22 mouse cellular contexts compared by ENCODE assay signal in the genomic region with DNA sequence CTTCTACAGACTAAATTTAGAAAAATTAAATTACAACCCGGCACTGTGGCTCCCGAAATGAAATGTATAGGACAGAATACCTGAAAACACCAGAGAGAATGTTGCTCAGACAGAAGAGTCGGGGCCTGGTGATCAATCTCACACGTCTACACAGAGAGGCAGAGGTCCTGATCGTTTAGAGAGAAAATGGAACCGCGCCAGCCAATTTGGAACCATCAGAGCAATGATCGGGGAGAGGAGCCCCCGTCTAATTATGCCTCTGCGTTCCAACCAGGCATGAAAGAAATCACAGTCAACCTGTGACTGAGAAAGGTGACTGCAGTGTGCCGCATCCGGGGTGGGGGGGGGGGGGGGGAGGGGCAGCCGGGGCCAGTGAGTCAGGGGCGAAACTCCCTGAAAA. TPM values are rescaled to one million over a fixed set of nuclear protein-coding genes. Genes with fewer than 3 reads are reported as not detected.
A peak's percentile ranks its signal among the peaks of the same experiment; 100 is the strongest.
DNase-seq lines count a peak whose midpoint lies in the region; ATAC-seq lines count a peak whose summit lies in the region.
"Had no signal": no experiment of that assay in that cellular context is flagged by ENCODE, and none has a peak within 500 bp of the region (broad histone marks: within the 10 kb centered on the region; RNA-seq: fewer than 3 reads in every experiment).

No protein-coding gene starts in this region.

- no peaks in the 10 kb centered on the region for H3K9me3 ChIP-seq in forebrain, embryonic 13.5 days (replicated peaks)
- no peaks in the 10 kb centered on the region for H3K9me3 ChIP-seq in forebrain, embryonic 11.5 days (ENCODE audit: control insufficient read depth, low read length)
- H3K9me3 ChIP-seq in midbrain, embryonic 14.5 days (ENCODE audit: control insufficient read depth, low read length) = no peaks in the 10 kb centered on the region
- H3K9me3 ChIP-seq in midbrain, embryonic 10.5 days (replicated peaks) = no peaks in the 10 kb centered on the region
- H3K9me3 ChIP-seq: embryonic facial prominence, embryonic 15.5 days; forebrain, embryonic 10.5 days; heart, embryonic 10.5 days; hindbrain, embryonic 12.5 days had no signal

- intact Hi-C loops in left cerebral cortex, postnatal 4 days (cut with DNase I) = no loop called here
- intact Hi-C loops in left cerebral cortex, postnatal 14 days (cut with DNase I) = no loop called here

- WGBS in forebrain, embryonic 13.5 days = 45% methylated on average over 12 of the region's 14 CpGs
- WGBS in forebrain, embryonic 11.5 days = 67% methylated on average over 13 of the region's 14 CpGs
- 73% methylated on average over 12 of the region's 14 CpGs for WGBS in midbrain, embryonic 14.5 days
- WGBS in midbrain, embryonic 10.5 days = 65% methylated on average over 14 of the region's 14 CpGs

- no peaks in the 10 kb centered on the region for H3K36me3 ChIP-seq in forebrain, embryonic 13.5 days (ENCODE audit: poor library complexity, severe bottlenecking)
- no peaks in the 10 kb centered on the region for H3K36me3 ChIP-seq in forebrain, embryonic 11.5 days (ENCODE audit: control insufficient read depth, insufficient read depth, low read length)
- no peaks in the 10 kb centered on the region for H3K36me3 ChIP-seq in midbrain, embryonic 14.5 days (ENCODE audit: control insufficient read depth, insufficient read depth, low read length)
- no peaks in the 10 kb centered on the region for H3K36me3 ChIP-seq in midbrain, embryonic 10.5 days
- H3K36me3 ChIP-seq: embryonic facial prominence, embryonic 15.5 days; forebrain, embryonic 10.5 days; heart, embryonic 10.5 days; hindbrain, embryonic 12.5 days had no signal

- peaks cover 9% of the 10 kb centered on the region; the same call in 1 of the 2 replicates for H3K4me1 ChIP-seq in forebrain, embryonic 13.5 days
- no peaks in the 10 kb centered on the region for H3K4me1 ChIP-seq in forebrain, embryonic 11.5 days (replicated peaks; ENCODE audit: control insufficient read depth, insufficient read depth, low read length)
- no peaks in the 10 kb centered on the region for H3K4me1 ChIP-seq in midbrain, embryonic 14.5 days (ENCODE audit: control insufficient read depth, insufficient read depth, low read length)
- 0 out of 2 replicates have a peak, but pooled peaks cover 3% of the 10 kb centered on the region for H3K4me1 ChIP-seq in midbrain, embryonic 10.5 days
- H3K4me1 ChIP-seq: forebrain, embryonic 10.5 days; heart, embryonic 10.5 days; hindbrain, embryonic 12.5 days had no signal

- H3K27me3 ChIP-seq in forebrain, embryonic 13.5 days = no peaks in the 10 kb centered on the region
- H3K27me3 ChIP-seq in forebrain, embryonic 11.5 days (ENCODE audit: control insufficient read depth, insufficient read depth, low read length) = no peaks in the 10 kb centered on the region
- H3K27me3 ChIP-seq in midbrain, embryonic 14.5 days (ENCODE audit: control insufficient read depth, insufficient read depth, low read length) = no peaks in the 10 kb centered on the region
- 0 out of 2 replicates have a peak, but pooled peaks cover 12% of the 10 kb centered on the region for H3K27me3 ChIP-seq in midbrain, embryonic 10.5 days (ENCODE audit: low read depth, poor library complexity, severe bottlenecking)
- H3K27me3 ChIP-seq: embryonic facial prominence, embryonic 15.5 days; hindbrain, embryonic 12.5 days had no signal

- no peak for DNase-seq in forebrain, embryonic 11.5 days (ENCODE audit: low spot score)
- peak; percentile 15 for DNase-seq in left cerebral cortex, postnatal 4 days
- no peak for DNase-seq in left cerebral cortex, postnatal 14 days (ENCODE audit: low spot score in 2 of 2)
- peak; percentile 33 for DNase-seq in midbrain, embryonic 14.5 days
- DNase-seq in midbrain, embryonic 10.5 days (ENCODE audit: low spot score) = no peak
- DNase-seq: adrenal gland, postnatal 14 days; cerebellum, adult 2 months; cerebellum, postnatal 14 days; embryo, embryonic 11 days; gastrocnemius, postnatal 10 days; heart, adult 18-20 months; heart, postnatal 10 days; heart, postnatal 4 days had no signal

- no peak overlapping the region for H3K27ac ChIP-seq in forebrain, embryonic 13.5 days
- no peak overlapping the region for H3K27ac ChIP-seq in forebrain, embryonic 11.5 days (ENCODE audit: low read depth, low read length)
- no peak overlapping the region for H3K27ac ChIP-seq in midbrain, embryonic 14.5 days (replicated peaks; ENCODE audit: low read depth, low read length)
- no peak overlapping the region for H3K27ac ChIP-seq in midbrain, embryonic 10.5 days (replicated peaks)
- H3K27ac ChIP-seq: embryonic facial prominence, embryonic 15.5 days; forebrain, embryonic 10.5 days; heart, embryonic 10.5 days; hindbrain, embryonic 12.5 days had no signal

- H3K4me3 ChIP-seq in forebrain, embryonic 13.5 days = no peak overlapping the region
- H3K4me3 ChIP-seq in forebrain, embryonic 11.5 days (ENCODE audit: low read depth, low read length) = no peak overlapping the region
- no peak overlapping the region for H3K4me3 ChIP-seq in midbrain, embryonic 14.5 days (replicated peaks; ENCODE audit: low read depth, low read length)
- no peak overlapping the region for H3K4me3 ChIP-seq in midbrain, embryonic 10.5 days
- H3K4me3 ChIP-seq: embryonic facial prominence, embryonic 15.5 days; erythroblast, embryonic 14.5 days; forebrain, embryonic 10.5 days; heart, embryonic 10.5 days; hindbrain, embryonic 12.5 days had no signal

- no peak overlapping the region for H3K9ac ChIP-seq in forebrain, embryonic 13.5 days
- no peak overlapping the region for H3K9ac ChIP-seq in forebrain, embryonic 11.5 days (ENCODE audit: low read length)
- no peak overlapping the region for H3K9ac ChIP-seq in midbrain, embryonic 14.5 days (replicated peaks; ENCODE audit: low read length)
- H3K9ac ChIP-seq: embryonic facial prominence, embryonic 15.5 days; hindbrain, embryonic 12.5 days had no signal

- ATAC-seq in forebrain, embryonic 13.5 days = peak; percentile 33; the same call in 1 of the 2 replicates
- no peak for ATAC-seq in forebrain, embryonic 11.5 days (replicated peaks; ENCODE audit: low FRiP score)
- no peak for ATAC-seq in midbrain, embryonic 14.5 days (ENCODE audit: low FRiP score, low TSS enrichment)
- no peak for ATAC-seq in monocyte, adult 5-6 weeks (replicated peaks; ENCODE audit: insufficient number of reproducible peaks, low FRiP score, low TSS enrichment, poor library complexity, severe bottlenecking)

- H3K4me2 ChIP-seq in forebrain, embryonic 13.5 days = no peak overlapping the region
- no peak overlapping the region for H3K4me2 ChIP-seq in forebrain, embryonic 11.5 days (ENCODE audit: low read depth, low read length, severe bottlenecking)
- no peak overlapping the region for H3K4me2 ChIP-seq in midbrain, embryonic 14.5 days (ENCODE audit: low read length)
- H3K4me2 ChIP-seq: embryonic facial prominence, embryonic 15.5 days; hindbrain, embryonic 12.5 days had no signal

RNA-seq across cellular contexts. Expression of a gene that starts 24.4 kb away (rescaled TPM):
- polyA plus RNA-seq in forebrain, embryonic 13.5 days (2015; fragmentation: Nextera tagmentation; extraction: Ambion mirVana) = 6.7 and 7.0 TPM in 2 replicates
- 3.1 and 3.2 TPM in 2 replicates for polyA plus RNA-seq in forebrain, embryonic 11.5 days (2014; fragmentation: Nextera tagmentation; extraction: Ambion mirVana)
- total RNA-seq in left cerebral cortex, postnatal 4 days (2021) = 10 to 100 TPM; 28.2 to 30.7 TPM
- 10 to 100 TPM; 38.9 to 43.3 TPM for total RNA-seq in left cerebral cortex, postnatal 14 days (2021)
- 9.3 and 9.5 TPM in 2 replicates for polyA plus RNA-seq in midbrain, embryonic 14.5 days (2014; fragmentation: Nextera tagmentation; extraction: Ambion mirVana)
- 1.9 and 2.9 TPM in 2 replicates for polyA plus RNA-seq in midbrain, embryonic 10.5 days (2016; fragmentation: Nextera tagmentation; extraction: Ambion mirVana)
- not detected in 3 replicates for total RNA-seq in monocyte, adult 5-6 weeks (2017)
- total RNA-seq: common myeloid progenitor, adult 5-6 weeks; MEL had no signal
- polyA plus RNA-seq: erythroblast, embryonic 14.5 days had no signal

Comparison
In these comparisons a context has a peak if more than half of its experiments do, and no peak if none do; other contexts are left out.
1. DNase-seq: peak in left cerebral cortex, postnatal 4 days (single experiment) and midbrain, embryonic 14.5 days (single experiment); none in forebrain, embryonic 11.5 days (single experiment), left cerebral cortex, postnatal 14 days (0 of 2) and midbrain, embryonic 10.5 days (single experiment).